Mouse (Mus musculus) kidney, postnatal 0 days (tissue): ENCODE data around the gene Rbfox2. TPM values are rescaled to one million over a fixed set of nuclear protein-coding genes. Genes with fewer than 3 reads are reported as not detected.

ENCODE experiments used
- ATAC-seq: fragments of 200-750 bp; cut with Nextera tagmentation; replicated peaks from 2 replicates; pipeline ENCODE4 v1.8.0; 2017; ENCODE audit warnings: low read depth, moderate number of reproducible peaks, moderate TSS enrichment, moderate library complexity; ENCODE audit not compliant: low FRiP score
- DNase-seq: peaks from one replicate; pipeline ENCODE4 v3.0.0-alpha.2; 2016; ENCODE audit warnings: low spot score
- H3K27ac ChIP-seq: fragments of 300-500 bp; sonication (generic); 2 replicates; pipeline ENCODE4 v1.5.1; 2014; ENCODE audit warnings: mild to moderate bottlenecking
- H3K27me3 ChIP-seq: fragments of 300-500 bp; sonication (generic); 2 replicates; pipeline ENCODE4 v1.6.1; 2014; ENCODE audit warnings: low read length, mixed read lengths; ENCODE audit not compliant: insufficient read depth
- H3K36me3 ChIP-seq: fragments of 300-500 bp; sonication (generic); 2 replicates; pipeline ENCODE4 v1.6.1; 2014; ENCODE audit warnings: low read length, mixed read lengths; ENCODE audit not compliant: insufficient read depth
- H3K4me1 ChIP-seq: fragments of 300-500 bp; sonication (generic); replicated peaks from 2 replicates; pipeline ENCODE4 v1.6.1; 2014; ENCODE audit warnings: antibody characterized with exemption, low read length, mixed read lengths; ENCODE audit not compliant: insufficient read depth
- H3K4me2 ChIP-seq: fragments of 300-500 bp; sonication (generic); 2 replicates; pipeline ENCODE4 v1.6.1; 2014; ENCODE audit warnings: mild to moderate bottlenecking, low read length, moderate library complexity, mixed read lengths
- H3K4me3 ChIP-seq: fragments of 300-500 bp; sonication (generic); replicated peaks from 2 replicates; pipeline ENCODE4 v1.5.1; 2014; ENCODE audit warnings: low read depth, low read length
- H3K9ac ChIP-seq: fragments of 300-500 bp; sonication (generic); 2 replicates; pipeline ENCODE4 v1.6.1; 2014; ENCODE audit warnings: low read depth, low read length
- H3K9me3 ChIP-seq: fragments of 300-500 bp; sonication (generic); replicated peaks from 2 replicates; pipeline ENCODE4 v1.6.1; 2016; ENCODE audit warnings: low read length, inconsistent platforms, mixed read lengths
- CTCF ChIP-seq: IDR thresholded peaks from 2 replicates; pipeline ENCODE4 v1.5.1; 2016; ENCODE audit warnings: antibody characterized with exemption, low read depth, mild to moderate bottlenecking, moderate library complexity
- WGBS: fragments of 180-500 bp; shearing (Covaris S2); extraction: QIAGEN DNeasy Blood & Tissue Kit; methylation state at CpG from one replicate; pipeline ENCODE4 v1.1.7; 2014; 5-methylcytosine and 5-hydroxymethylcytosine counted together
- polyA plus RNA-seq: library from polyadenylated mRNA; unstranded; fragments of >200 nt; fragmentation: Nextera tagmentation; extraction: Ambion mirVana; gene quantifications from 2 replicates; pipeline ENCODE4 v1.2.1, GENCODE M21; 2015

Gene Rbfox2
- polyA plus RNA-seq, 1 experiment from 2014 or later: 22.7 TPM

GRCm38 (mm10) chr15:77202881-77203254, 103.9 kb downstream of the Rbfox2 start:
- Histone ChIP-seq H3K36me3 (no peaks in the 10 kb centered on the region), H3K27ac (0 out of 2 replicates have a peak overlapping the region, but pooled peaks have one; percentile 3), H3K4me3 (no peak overlapping the region), H3K9ac (no peak overlapping the region), H3K9me3 (no peaks in the 10 kb centered on the region), H3K4me1 (peaks cover 10% of the 10 kb centered on the region; the same call in 1 of the 2 replicates), H3K27me3 (no peaks in the 10 kb centered on the region), H3K4me2 (no peak overlapping the region)
- DNase-seq (no peak), ATAC-seq (no peak)
- no peak for TF ChIP-seq CTCF
- WGBS: 70% methylated on average over 3 of the region's 3 CpGs

- no peaks in the 10 kb centered on the region for H3K36me3 ChIP-seq
- H3K27me3 ChIP-seq: no peaks in the 10 kb centered on the region
- H3K4me2 ChIP-seq: no peak overlapping the region
- H3K4me1 ChIP-seq: peaks cover 10% of the 10 kb centered on the region; the same call in 1 of the 2 replicates
- WGBS: 5% methylated on average over 2 of the region's 2 CpGs
- H3K27ac ChIP-seq: no peak overlapping the region
- no peak overlapping the region for H3K9ac ChIP-seq
- H3K9me3 ChIP-seq: no peaks in the 10 kb centered on the region
- DNase-seq: peak; percentile 79
- no peak for ATAC-seq
- no peak for TF ChIP-seq CTCF
- no peak overlapping the region for H3K4me3 ChIP-seq
Measured at GRCm38 (mm10) chr15:77202223-77202622, 104.6 kb downstream of the Rbfox2 start.

- no peak overlapping the region for H3K4me3 ChIP-seq
- 0 out of 2 replicates have a peak, but pooled peaks cover 6% of the 10 kb centered on the region for H3K4me1 ChIP-seq
- WGBS: 76% methylated on average over 5 of the region's 5 CpGs
- H3K4me2 ChIP-seq: no peak overlapping the region
- H3K9me3 ChIP-seq: no peaks in the 10 kb centered on the region
- no peak overlapping the region for H3K9ac ChIP-seq
- TF ChIP-seq CTCF: no peak
- DNase-seq (no peak), ATAC-seq (no peak)
- no peaks in the 10 kb centered on the region for H3K27me3 ChIP-seq
- no peaks in the 10 kb centered on the region for H3K36me3 ChIP-seq
- peak overlapping the region; percentile 55; the same call in 1 of the 2 replicates for H3K27ac ChIP-seq
Measured at GRCm38 (mm10) chr15:77196827-77197226, 110.0 kb downstream of the Rbfox2 start.

- no peak for TF ChIP-seq CTCF
- Histone ChIP-seq H3K27me3 (no peaks in the 10 kb centered on the region), H3K4me3 (no peak overlapping the region), H3K36me3 (no peaks in the 10 kb centered on the region), H3K9ac (no peak overlapping the region), H3K4me1 (0 out of 2 replicates have a peak, but pooled peaks cover 6% of the 10 kb centered on the region), H3K4me2 (no peak overlapping the region), H3K9me3 (no peaks in the 10 kb centered on the region), H3K27ac (no peak overlapping the region)
- ATAC-seq (no peak), DNase-seq (no peak)
- WGBS: 74% methylated on average over 2 of the region's 2 CpGs
Measured at GRCm38 (mm10) chr15:77196001-77196400, 110.8 kb downstream of the Rbfox2 start.

- 43% methylated on average over 14 of the region's 14 CpGs for WGBS
- H3K4me2 ChIP-seq: no peak overlapping the region
Measured at GRCm38 (mm10) chr15:77192154-77192935, 114.5 kb downstream of the Rbfox2 start.

GRCm38 (mm10) chr15:77186096-77186495, 120.7 kb downstream of the Rbfox2 start:
- no peak for ATAC-seq
- H3K9me3 ChIP-seq: no peaks in the 10 kb centered on the region
- no peak overlapping the region for H3K4me3 ChIP-seq
- H3K4me2 ChIP-seq: no peak overlapping the region
- no peak overlapping the region for H3K27ac ChIP-seq
- no peaks in the 10 kb centered on the region for H3K36me3 ChIP-seq
- no peaks in the 10 kb centered on the region for H3K27me3 ChIP-seq
- H3K9ac ChIP-seq: no peak overlapping the region
- TF ChIP-seq CTCF: peak; percentile 36; the same call in 1 of the 2 replicates
- no peaks in the 10 kb centered on the region for H3K4me1 ChIP-seq
- WGBS: 88% methylated on average over 1 of the region's 1 CpGs
- DNase-seq: no peak

More at GRCm38 (mm10) chr15:77192154-77192935, 114.5 kb downstream of the Rbfox2 start:
- Histone ChIP-seq H3K27ac (0 out of 2 replicates have a peak overlapping the region, but pooled peaks have one; percentile 19), H3K36me3 (no peaks in the 10 kb centered on the region), H3K4me3 (no peak overlapping the region), H3K9me3 (no peaks in the 10 kb centered on the region), H3K4me1 (0 out of 2 replicates have a peak, but pooled peaks cover 6% of the 10 kb centered on the region), H3K9ac (no peak overlapping the region), H3K27me3 (no peaks in the 10 kb centered on the region)
- DNase-seq: no peak
- TF ChIP-seq CTCF: no peak
- ATAC-seq: no peak
